Mouse (Mus musculus) liver, embryonic 15.5 days (tissue): ENCODE measurements at regions not wholly inside any gene's neighbourhood (a gene's known extent, or its start where the extent isn't known, plus 50 kb on each side); places are given as distances from the start of the nearest gene placed in this dataset.
A peak's percentile ranks its signal among the peaks of the same experiment; 100 is the strongest.
"Not testable (repeated sequence)": the region's sequence is repeated elsewhere in the genome, so short reads cannot be mapped to it uniquely, and the experiment has no call there.

Source experiments
- ATAC-seq: fragments of 200-750 bp; cut with Nextera tagmentation; 2 replicates; pipeline ENCODE4 v1.8.0; 2017; ENCODE audit warnings: moderate number of reproducible peaks, mild to moderate bottlenecking, moderate library complexity; ENCODE audit not compliant: insufficient read depth
- H3K27ac ChIP-seq: fragments of 300-500 bp; sonication (generic); replicated peaks from 2 replicates; pipeline ENCODE4 v1.5.1; 2015; ENCODE audit warnings: mild to moderate bottlenecking, inconsistent platforms
- H3K27me3 ChIP-seq: fragments of 300-500 bp; sonication (generic); 2 replicates; pipeline ENCODE4 v1.6.1; 2015; ENCODE audit warnings: mild to moderate bottlenecking, inconsistent platforms
- H3K36me3 ChIP-seq: fragments of 300-500 bp; sonication (generic); replicated peaks from 2 replicates; pipeline ENCODE4 v1.6.1; 2015; ENCODE audit warnings: moderate library complexity, mild to moderate bottlenecking, inconsistent platforms
- H3K4me1 ChIP-seq: fragments of 300-500 bp; sonication (generic); replicated peaks from 2 replicates; pipeline ENCODE4 v1.6.1; 2015; ENCODE audit warnings: inconsistent platforms
- H3K4me2 ChIP-seq: fragments of 300-500 bp; sonication (generic); 2 replicates; pipeline ENCODE4 v1.6.1; 2015; ENCODE audit warnings: moderate library complexity, mild to moderate bottlenecking, inconsistent platforms
- H3K4me3 ChIP-seq: fragments of 300-500 bp; sonication (generic); replicated peaks from 2 replicates; pipeline ENCODE4 v1.5.1; 2015; ENCODE audit warnings: mild to moderate bottlenecking, inconsistent platforms
- H3K9ac ChIP-seq: fragments of 300-500 bp; sonication (generic); 2 replicates; pipeline ENCODE4 v1.6.1; 2015; ENCODE audit warnings: moderate library complexity, mild to moderate bottlenecking, inconsistent platforms
- H3K9me3 ChIP-seq: fragments of 300-500 bp; sonication (generic); replicated peaks from 2 replicates; pipeline ENCODE4 v1.6.1; 2016; ENCODE audit warnings: inconsistent platforms
- WGBS: fragments of 180-500 bp; shearing (Covaris S2); methylation state at CpG from one replicate; pipeline ENCODE4 v1.1.7; 2015; ENCODE audit warnings: mixed read lengths; ENCODE audit not compliant: insufficient replicate concordance; 5-methylcytosine and 5-hydroxymethylcytosine counted together

DNA sequence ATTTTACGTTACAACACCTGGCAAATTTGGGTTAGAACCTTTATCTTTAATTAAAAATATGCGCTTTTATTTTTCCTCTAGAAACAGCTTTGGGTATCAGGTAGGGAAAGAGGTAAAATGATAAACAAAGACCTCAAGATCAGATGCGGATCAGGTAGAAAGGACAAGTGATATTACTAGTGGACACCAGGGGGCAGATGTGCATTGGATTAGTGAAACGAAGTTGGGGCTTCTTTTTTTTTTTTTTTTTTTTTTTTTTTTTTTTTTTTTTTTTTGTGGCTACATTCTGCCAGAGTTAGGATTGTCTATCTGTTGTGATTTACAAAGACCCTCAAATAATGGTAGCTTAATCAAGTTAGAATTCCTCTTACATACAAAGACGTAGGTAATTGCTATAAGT, 153.8 kb downstream of the Cd109 start:
- H3K4me1 ChIP-seq: no peaks in the 10 kb centered on the region
- 31% methylated on average over 5 of the region's 5 CpGs for WGBS

DNA sequence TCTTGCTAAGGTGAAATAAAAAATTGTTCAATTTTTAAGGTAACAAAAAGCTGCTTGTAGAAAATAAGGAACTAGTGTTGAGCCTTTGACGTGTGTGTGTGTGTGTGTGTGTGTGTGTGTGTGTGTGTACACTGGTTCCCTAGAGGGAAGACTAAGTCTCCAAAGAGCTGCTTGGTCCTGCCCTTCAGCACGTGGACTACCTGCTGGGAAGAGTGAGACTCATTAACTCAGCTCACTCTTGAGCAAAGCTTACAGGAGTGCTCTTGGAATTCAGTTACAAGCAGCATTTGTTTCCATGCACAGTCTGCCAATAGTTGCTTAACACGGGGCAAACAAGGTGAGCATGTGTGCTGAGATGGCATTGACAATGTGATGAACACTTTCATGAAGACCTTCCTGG, 158.6 kb downstream of the Cd109 start:
- Histone ChIP-seq H3K36me3 (no peaks in the 10 kb centered on the region), H3K9me3 (no peaks in the 10 kb centered on the region), H3K4me2 (no peak overlapping the region), H3K4me3 (no peak overlapping the region), H3K9ac (no peak overlapping the region), H3K27me3 (no peaks in the 10 kb centered on the region; the same call in 1 of the 2 replicates), H3K4me1 (no peaks in the 10 kb centered on the region), H3K27ac (no peak overlapping the region)
- 21% methylated on average over 3 of the region's 3 CpGs for WGBS
- no peak for ATAC-seq

More for the DNA sequence above, 153.8 kb downstream of the Cd109 start:
- ATAC-seq: no peak
- Histone ChIP-seq H3K9me3 (no peaks in the 10 kb centered on the region), H3K27me3 (no peaks in the 10 kb centered on the region; the same call in 1 of the 2 replicates), H3K9ac (no peak overlapping the region), H3K4me2 (no peak overlapping the region), H3K4me3 (no peak overlapping the region), H3K36me3 (no peaks in the 10 kb centered on the region), H3K27ac (no peak overlapping the region)

DNA sequence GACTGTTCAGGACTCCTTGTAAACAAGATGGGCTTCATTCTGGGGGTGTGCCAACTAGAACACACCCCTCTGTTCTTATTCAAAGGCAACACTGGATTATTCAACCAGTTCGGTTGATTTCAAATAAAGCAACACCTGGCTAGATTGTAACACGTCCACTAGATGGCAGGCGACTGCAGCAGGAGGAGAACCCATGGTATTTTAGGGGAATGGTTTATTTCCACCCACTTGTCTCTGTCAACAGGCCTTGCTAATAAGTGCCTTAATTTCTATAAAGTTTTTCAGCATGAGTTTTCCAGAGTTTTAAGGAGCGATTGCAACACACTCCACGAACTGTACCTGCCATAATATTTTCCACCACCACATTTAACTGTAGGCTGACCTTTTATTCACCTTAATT, 160.1 kb downstream of the Cd109 start:
- no peak overlapping the region for H3K4me3 ChIP-seq
- H3K4me1 ChIP-seq: no peaks in the 10 kb centered on the region
- no peak overlapping the region for H3K4me2 ChIP-seq
- H3K9ac ChIP-seq: no peak overlapping the region
- no peak for ATAC-seq
- no peaks in the 10 kb centered on the region for H3K9me3 ChIP-seq
- no peak overlapping the region for H3K27ac ChIP-seq
- no peaks in the 10 kb centered on the region for H3K27me3 ChIP-seq
- 10% methylated on average over 5 of the region's 5 CpGs for WGBS
- H3K36me3 ChIP-seq: no peaks in the 10 kb centered on the region

DNA sequence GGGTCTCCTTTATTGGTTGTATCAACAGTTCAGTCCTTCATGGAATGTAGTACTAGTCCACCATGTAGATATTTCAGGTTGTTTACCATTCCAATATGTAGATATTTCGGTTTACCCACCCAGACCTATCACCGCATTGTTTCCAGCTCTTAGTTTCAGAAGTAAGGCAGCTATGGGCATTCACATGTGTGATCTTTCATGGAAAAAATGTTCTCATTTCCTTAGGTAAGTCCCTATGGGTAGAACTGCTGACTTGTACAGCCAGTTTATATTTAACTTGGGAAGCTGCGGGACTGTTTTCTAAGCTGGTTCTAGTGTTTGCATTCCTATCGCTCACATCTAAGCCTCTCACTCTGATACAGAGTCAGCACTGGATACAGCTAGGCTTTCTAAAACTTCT, 165.2 kb downstream of the Cd109 start:
- Histone ChIP-seq H3K4me2 (no peak overlapping the region), H3K4me1 (no peaks in the 10 kb centered on the region), H3K9me3 (no peaks in the 10 kb centered on the region), H3K9ac (no peak overlapping the region), H3K27ac (no peak overlapping the region), H3K27me3 (no peaks in the 10 kb centered on the region), H3K4me3 (no peak overlapping the region), H3K36me3 (no peaks in the 10 kb centered on the region)
- 72% methylated on average over 4 of the region's 4 CpGs for WGBS
- no peak for ATAC-seq

DNA sequence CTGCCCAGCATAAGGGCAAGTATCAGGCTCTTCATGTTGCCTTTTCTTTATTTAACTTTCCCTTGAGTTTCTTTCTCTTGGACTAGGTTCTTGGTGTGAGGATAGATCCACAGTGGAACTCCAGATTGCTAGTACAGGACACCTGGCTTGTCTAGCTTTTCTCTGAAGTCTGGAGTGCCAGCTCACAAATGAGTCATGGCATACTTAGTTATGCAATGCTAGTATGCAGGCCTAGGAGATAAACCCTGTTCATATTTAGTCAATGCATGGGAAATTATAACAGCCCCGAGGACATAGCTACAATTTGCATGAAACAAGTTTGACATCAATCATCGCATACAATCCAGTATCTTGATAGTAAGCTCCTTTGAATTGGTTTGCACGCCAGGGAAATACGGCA, 167.0 kb downstream of the Cd109 start:
- no peaks in the 10 kb centered on the region for H3K4me1 ChIP-seq
- H3K4me2 ChIP-seq: no peak overlapping the region
- ATAC-seq: no peak
- WGBS: 67% methylated on average over 4 of the region's 4 CpGs
- no peak overlapping the region for H3K4me3 ChIP-seq
- no peak overlapping the region for H3K9ac ChIP-seq
- no peaks in the 10 kb centered on the region for H3K27me3 ChIP-seq
- H3K9me3 ChIP-seq: no peaks in the 10 kb centered on the region
- H3K27ac ChIP-seq: no peak overlapping the region
- H3K36me3 ChIP-seq: no peaks in the 10 kb centered on the region

DNA sequence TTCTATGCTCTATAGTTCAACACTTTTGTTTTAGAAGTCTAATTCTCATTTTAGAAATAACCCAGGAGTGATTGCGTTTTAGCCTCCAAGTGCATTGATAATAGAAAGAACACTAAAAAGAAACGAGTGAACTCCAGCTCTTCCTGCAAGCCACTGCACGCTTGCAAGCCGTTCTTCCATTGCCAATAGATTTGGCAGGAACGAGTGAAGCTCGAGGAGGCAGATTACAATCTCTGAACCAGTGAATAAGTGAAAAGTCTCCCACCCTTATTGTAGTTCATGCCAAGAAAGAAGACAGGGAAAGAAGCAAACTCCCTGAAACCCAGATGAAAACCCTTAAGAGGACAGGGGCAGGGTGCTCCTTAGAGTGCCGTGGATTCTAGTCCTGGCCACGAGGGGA, 167.5 kb downstream of the Cd109 start:
- H3K36me3 ChIP-seq: no peaks in the 10 kb centered on the region
- H3K27ac ChIP-seq: no peak overlapping the region
- no peak for ATAC-seq
- H3K4me2 ChIP-seq: no peak overlapping the region
- H3K9ac ChIP-seq: no peak overlapping the region
- no peaks in the 10 kb centered on the region for H3K27me3 ChIP-seq
- H3K4me1 ChIP-seq: no peaks in the 10 kb centered on the region
- no peaks in the 10 kb centered on the region for H3K9me3 ChIP-seq
- no peak overlapping the region for H3K4me3 ChIP-seq
- WGBS: 61% methylated on average over 8 of the region's 8 CpGs

DNA sequence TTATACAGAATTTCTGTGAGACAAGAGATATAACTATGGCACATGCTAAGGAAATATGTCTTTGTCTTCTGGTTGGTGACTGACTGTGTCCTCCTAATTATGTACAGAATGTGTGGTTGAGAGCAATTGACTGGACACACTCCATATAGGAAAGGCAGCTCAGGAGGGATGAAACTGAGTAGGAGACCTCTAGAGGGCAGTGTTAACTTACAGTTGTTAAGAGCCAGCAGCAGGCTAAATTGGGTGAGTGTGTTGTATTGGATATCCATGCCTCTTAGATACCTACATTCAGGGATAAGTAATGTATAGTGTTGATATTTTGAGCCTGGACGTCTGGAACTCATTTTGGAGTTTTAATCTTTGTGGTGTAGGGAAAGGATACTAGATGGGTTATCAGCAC, 172.5 kb downstream of the Cd109 start:
- 3% methylated on average over 1 of the region's 1 CpGs for WGBS
- H3K27ac ChIP-seq: no peak overlapping the region
- H3K9me3 ChIP-seq: no peaks in the 10 kb centered on the region
- no peaks in the 10 kb centered on the region for H3K36me3 ChIP-seq
- no peak overlapping the region for H3K4me2 ChIP-seq
- H3K9ac ChIP-seq: no peak overlapping the region
- no peaks in the 10 kb centered on the region for H3K4me1 ChIP-seq
- ATAC-seq: no peak
- H3K27me3 ChIP-seq: no peaks in the 10 kb centered on the region
- no peak overlapping the region for H3K4me3 ChIP-seq

DNA sequence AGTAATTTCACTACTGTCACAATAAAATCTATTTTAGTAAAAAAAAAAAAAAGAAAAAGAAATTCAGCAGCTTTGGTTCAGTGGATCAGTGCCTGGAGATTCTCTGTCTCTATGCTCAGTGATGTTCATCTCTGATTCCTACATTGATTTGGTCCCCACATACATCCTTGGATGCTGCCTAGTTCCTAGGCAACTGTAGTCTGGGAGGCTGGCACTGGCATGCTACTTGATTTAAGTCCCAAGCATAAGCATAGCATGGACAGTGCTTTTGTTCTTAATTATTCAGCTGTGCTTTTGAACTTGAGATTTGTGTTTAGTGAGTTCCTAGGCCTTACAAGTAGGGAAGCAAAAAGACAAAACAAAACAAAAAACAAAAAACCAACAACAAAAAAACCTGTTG, 174.4 kb downstream of the Cd109 start:
- Histone ChIP-seq H3K9me3 (no peaks in the 10 kb centered on the region), H3K9ac (no peak overlapping the region), H3K27me3 (no peaks in the 10 kb centered on the region), H3K27ac (no peak overlapping the region), H3K36me3 (no peaks in the 10 kb centered on the region), H3K4me2 (no peak overlapping the region), H3K4me1 (no peaks in the 10 kb centered on the region), H3K4me3 (no peak overlapping the region)
- no peak for ATAC-seq

DNA sequence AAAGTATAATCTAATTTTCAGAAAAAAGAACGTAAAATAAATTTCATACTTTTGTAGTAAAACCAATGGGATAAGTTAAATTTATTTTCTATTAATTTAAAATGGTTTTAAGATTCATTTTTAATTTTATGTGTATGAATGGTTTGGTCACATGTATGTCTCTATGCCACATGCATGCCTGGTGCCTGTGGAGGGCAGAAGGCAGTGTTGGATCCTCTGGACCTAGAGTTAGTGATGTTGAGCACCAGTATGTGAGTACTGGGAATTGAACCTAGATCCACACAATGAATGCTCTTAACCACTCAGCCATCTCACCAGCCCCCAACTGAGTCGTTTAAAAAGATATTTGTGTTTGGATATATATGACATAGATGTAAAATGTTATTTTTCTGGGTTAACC, 174.8 kb downstream of the Cd109 start:
- WGBS: 39% methylated on average over 2 of the region's 2 CpGs
- Histone ChIP-seq H3K27me3 (no peaks in the 10 kb centered on the region), H3K27ac (no peak overlapping the region), H3K36me3 (no peaks in the 10 kb centered on the region), H3K4me1 (no peaks in the 10 kb centered on the region), H3K4me2 (no peak overlapping the region), H3K9ac (no peak overlapping the region), H3K4me3 (no peak overlapping the region), H3K9me3 (no peaks in the 10 kb centered on the region)
- no peak for ATAC-seq

DNA sequence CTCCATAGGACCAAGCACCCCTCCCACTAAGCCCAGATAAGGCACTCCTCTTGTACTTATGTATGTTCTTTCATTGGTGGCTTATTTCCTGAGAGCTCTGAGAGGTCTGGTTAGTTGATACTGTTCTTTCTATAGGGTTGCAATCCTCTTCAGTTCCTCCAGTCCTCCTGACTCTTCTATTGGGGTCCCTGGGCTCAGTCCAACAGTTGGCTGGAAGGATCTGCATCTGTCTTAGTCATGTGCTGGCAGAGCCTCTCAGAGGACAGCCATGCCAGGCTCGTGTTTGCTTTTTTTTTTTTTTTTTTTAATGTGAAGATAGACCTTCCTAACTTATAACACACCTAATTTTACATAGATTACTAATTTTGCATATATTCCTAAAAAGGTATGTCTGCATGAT, 180.5 kb downstream of the Cd109 start:
- H3K36me3 ChIP-seq: no peaks in the 10 kb centered on the region
- 13% methylated on average over 1 of the region's 1 CpGs for WGBS
- H3K27me3 ChIP-seq: no peaks in the 10 kb centered on the region
- ATAC-seq: no peak
- H3K9ac ChIP-seq: no peak overlapping the region
- no peak overlapping the region for H3K4me3 ChIP-seq
- no peaks in the 10 kb centered on the region for H3K4me1 ChIP-seq
- no peak overlapping the region for H3K27ac ChIP-seq
- no peaks in the 10 kb centered on the region for H3K9me3 ChIP-seq
- no peak overlapping the region for H3K4me2 ChIP-seq

DNA sequence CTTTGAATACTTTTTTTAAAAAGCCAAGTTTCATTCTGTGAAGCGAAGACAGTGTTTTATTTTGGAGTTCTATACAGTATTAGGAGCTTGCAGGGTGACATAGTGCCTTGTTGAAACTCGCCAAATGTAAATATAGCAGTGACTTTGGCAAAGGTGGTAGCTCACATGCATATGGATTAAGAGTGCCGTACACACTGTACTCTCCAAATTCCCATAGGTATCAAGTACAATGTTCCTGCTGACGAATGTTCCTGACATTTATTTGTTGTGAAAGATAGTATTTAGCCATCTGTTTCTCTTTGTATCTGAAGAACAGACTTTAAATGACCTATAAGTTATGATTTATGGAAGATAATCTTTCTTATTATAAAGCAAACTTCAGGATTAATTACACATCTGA, 201.9 kb downstream of the Cd109 start:
- Histone ChIP-seq H3K36me3 (no peaks in the 10 kb centered on the region), H3K27me3 (0 out of 2 replicates have a peak, but pooled peaks cover 4% of the 10 kb centered on the region), H3K27ac (no peak overlapping the region)

DNA sequence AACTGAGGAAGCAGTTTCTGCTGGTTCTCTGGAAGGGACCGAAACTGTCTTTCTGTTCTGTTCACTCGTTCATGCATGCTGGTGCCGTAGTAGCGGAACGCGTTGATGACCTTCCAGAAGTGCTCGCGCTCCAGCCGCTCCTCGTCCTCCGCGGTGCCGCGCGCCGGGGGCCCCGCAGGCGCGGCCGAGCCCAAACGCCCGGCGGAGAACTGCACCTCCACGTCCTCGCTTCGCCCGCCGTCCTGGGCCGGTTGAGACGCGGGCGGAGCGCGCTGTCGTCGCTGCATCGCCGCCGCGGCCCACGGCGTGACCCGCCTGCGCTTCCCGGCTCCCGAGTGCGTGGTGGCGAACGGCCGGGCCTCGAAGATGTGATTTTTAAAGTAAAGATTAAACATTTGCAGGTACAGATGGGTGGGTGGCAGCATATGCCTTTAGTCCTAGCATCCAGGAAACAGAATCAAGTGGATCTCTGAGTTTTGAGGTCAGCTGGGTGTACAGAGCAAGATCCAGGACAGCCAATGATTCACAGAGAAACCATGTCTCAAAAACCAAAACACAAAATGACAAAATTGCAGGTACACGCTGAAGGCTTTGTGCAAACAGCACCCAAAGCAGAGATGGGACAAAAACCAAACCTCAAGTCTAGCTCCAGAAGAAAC, 206.3 kb downstream of the Cd109 start:
- WGBS: 10% methylated on average over 51 of the region's 52 CpGs
- H3K4me3 ChIP-seq: not testable (repeated sequence)

More for the DNA sequence above, 201.9 kb downstream of the Cd109 start:
- no peaks in the 10 kb centered on the region for H3K9me3 ChIP-seq
- H3K4me2 ChIP-seq: no peak overlapping the region
- no peaks in the 10 kb centered on the region for H3K4me1 ChIP-seq
- no peak overlapping the region for H3K4me3 ChIP-seq
- no peak for ATAC-seq
- WGBS: 51% methylated on average over 4 of the region's 4 CpGs
- no peak overlapping the region for H3K9ac ChIP-seq

More for the DNA sequence above, 206.3 kb downstream of the Cd109 start:
- peak overlapping the region; percentile 36 for H3K4me2 ChIP-seq
- not testable (repeated sequence) for H3K4me1 ChIP-seq, H3K36me3 ChIP-seq, H3K27ac ChIP-seq, H3K9me3 ChIP-seq, H3K9ac ChIP-seq, H3K27me3 ChIP-seq, ATAC-seq
